Mouse (Mus musculus) lung, postnatal 25 days (tissue): ENCODE results near the gene Dlk1.

ENCODE experiments used
- DNase-seq: peaks from one replicate; pipeline ENCODE4 v3.0.0; 2022; ENCODE audit warnings: low spot score

The Dlk1 gene

GRCm38 (mm10) chr12:109452592-109452991 is at the start of gene Dlk1:
TSS of gene Dlk1 (plus strand) at chr12:109452823.
- DNase-seq, result no peak

- DNase-seq, result no peak
Measured at GRCm38 (mm10) chr12:109402943-109403342, 49.7 kb upstream of the Dlk1 start.

GRCm38 (mm10) chr12:109403752-109404151 is 48.9 kb upstream of the Dlk1 start:
- DNase-seq, result no peak

- no peak for DNase-seq
Measured at GRCm38 (mm10) chr12:109406018-109406417, 46.6 kb upstream of the Dlk1 start.

- no peak for DNase-seq
Measured at GRCm38 (mm10) chr12:109410723-109411122, 41.9 kb upstream of the Dlk1 start.

GRCm38 (mm10) chr12:109411172-109412070 is 41.2 kb upstream of the Dlk1 start:
- DNase-seq, result no peak

- no peak for DNase-seq
Measured at GRCm38 (mm10) chr12:109412071-109412440, 40.6 kb upstream of the Dlk1 start.

- DNase-seq, result no peak
Measured at GRCm38 (mm10) chr12:109412675-109413074, 39.9 kb upstream of the Dlk1 start.

GRCm38 (mm10) chr12:109413321-109413720 is 39.3 kb upstream of the Dlk1 start:
- DNase-seq, result no peak

- DNase-seq, result no peak
Measured at GRCm38 (mm10) chr12:109416681-109417080, 35.9 kb upstream of the Dlk1 start.

- no peak for DNase-seq
Measured at GRCm38 (mm10) chr12:109417476-109418201, 35.0 kb upstream of the Dlk1 start.

- peak; percentile 23 for DNase-seq
Measured at GRCm38 (mm10) chr12:109420006-109420405, 32.6 kb upstream of the Dlk1 start.

GRCm38 (mm10) chr12:109423163-109423562 is 29.5 kb upstream of the Dlk1 start:
- DNase-seq, result no peak

- DNase-seq, result no peak
Measured at GRCm38 (mm10) chr12:109423716-109424429, 28.8 kb upstream of the Dlk1 start.

- no peak for DNase-seq
Measured at GRCm38 (mm10) chr12:109424753-109425332, 27.8 kb upstream of the Dlk1 start.

- no peak for DNase-seq
Measured at GRCm38 (mm10) chr12:109425982-109426381, 26.6 kb upstream of the Dlk1 start.

- no peak for DNase-seq
Measured at GRCm38 (mm10) chr12:109432475-109433130, 20.0 kb upstream of the Dlk1 start.

- DNase-seq, result no peak
Measured at GRCm38 (mm10) chr12:109436367-109436807, 16.2 kb upstream of the Dlk1 start.

- no peak for DNase-seq
Measured at GRCm38 (mm10) chr12:109436852-109437251, 15.8 kb upstream of the Dlk1 start.

GRCm38 (mm10) chr12:109437559-109438350 is 14.9 kb upstream of the Dlk1 start:
- DNase-seq, result peak; percentile 73

- DNase-seq, result no peak
Measured at GRCm38 (mm10) chr12:109438383-109438782, 14.2 kb upstream of the Dlk1 start.
